Mouse (Mus musculus): ENCODE data around the gene Efcab6.

DNA sequence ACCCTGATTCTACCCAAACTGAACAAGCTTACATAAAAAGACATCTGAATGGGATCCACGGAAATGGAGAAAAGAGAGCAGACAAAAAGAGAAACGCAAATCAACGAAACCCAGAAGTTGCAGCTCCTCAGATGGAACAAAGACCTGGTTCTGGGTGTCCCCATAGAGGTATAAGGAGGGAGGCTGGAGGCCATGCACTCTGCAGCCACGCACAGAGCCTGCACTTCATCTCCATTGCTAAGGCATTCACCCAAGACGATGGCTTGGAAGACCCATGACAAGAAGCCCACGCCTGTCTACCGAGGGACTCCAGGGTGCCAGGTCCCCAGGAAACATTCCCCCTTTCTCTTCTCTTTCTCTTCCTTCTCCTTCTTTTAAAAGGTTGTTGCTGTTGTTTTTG is 66.6 kb downstream of the Efcab6 start:
- TF ChIP-seq CTCF (IDR thresholded peaks at IDR 0.05; ENCODE audit: borderline replicate concordance, insufficient read depth, low read length): no peak
- TF ChIP-seq POLR2A (IDR thresholded peaks at IDR 0.05; ENCODE audit: low read depth, low read length): no peak

Measured in embryonic fibroblast, embryonic 13.5 days (primary cell).